Mouse (Mus musculus): ENCODE measurements at regions not wholly inside any gene's neighbourhood (a gene's known extent, or its start where the extent isn't known, plus 50 kb on each side); places are given as distances from the start of the nearest gene placed in this dataset.

GRCm38 (mm10) chr12:54264893-54265835 lies 61.5 kb upstream of the Egln3 start:
- DNase-seq, result no peak

DNA sequence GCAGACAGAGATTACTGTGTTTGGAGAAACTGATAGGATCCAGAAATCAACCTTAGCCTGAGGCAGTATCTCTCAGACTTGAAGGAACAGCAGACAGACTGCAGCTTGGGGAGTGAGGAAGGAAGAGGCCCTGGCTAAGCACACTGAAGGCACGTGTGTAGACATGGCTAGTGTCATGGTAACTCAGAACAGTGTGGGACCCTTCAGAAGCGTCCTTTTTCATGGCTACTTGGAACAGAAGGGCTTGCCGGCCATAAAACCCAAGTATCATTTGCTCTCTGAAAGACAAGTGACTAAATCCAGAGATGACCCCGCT lies 60.7 kb upstream of the Egln3 start:
- no peak for DNase-seq

GRCm38 (mm10) chr12:54263733-54264417 lies 60.2 kb upstream of the Egln3 start:
- no peak for DNase-seq

DNA sequence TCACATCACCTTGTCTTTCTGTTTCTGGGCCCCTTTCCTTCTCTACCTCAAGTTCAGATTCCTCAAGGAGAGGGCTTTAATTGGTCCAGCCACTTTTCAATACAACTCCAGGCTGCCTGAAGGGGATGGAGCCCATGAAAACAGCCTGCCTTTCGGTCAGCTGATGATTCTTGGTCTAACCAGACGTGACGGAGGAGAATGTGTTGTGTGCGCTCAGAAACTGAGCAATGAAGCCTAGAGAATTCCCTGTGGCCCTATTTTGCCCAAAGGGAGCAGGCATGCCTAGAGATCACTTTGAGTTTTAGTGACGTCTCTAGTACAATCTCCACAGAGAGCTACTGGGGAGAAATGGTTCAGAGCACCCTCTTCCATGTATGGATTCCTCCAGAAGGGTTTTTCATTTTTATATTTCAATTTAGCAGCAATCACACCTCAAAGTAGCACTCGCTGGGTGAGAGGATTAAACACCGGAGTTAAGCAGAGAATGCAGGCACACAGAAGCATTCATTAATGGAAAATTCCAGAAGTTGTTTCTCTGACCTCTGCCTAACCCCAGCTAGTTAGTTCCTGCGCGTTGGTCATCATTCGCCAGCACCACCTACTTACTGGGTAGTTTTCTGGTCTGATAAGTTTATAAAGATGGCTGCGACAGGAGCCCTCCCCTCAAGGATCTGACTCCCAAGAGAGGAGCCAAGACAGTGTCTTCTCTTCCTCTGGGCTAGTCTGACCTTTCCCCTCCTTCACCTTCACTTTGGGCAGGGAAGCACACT lies 58.8 kb upstream of the Egln3 start:
- DNase-seq, result no peak

GRCm38 (mm10) chr12:54261426-54261825 lies 57.8 kb upstream of the Egln3 start:
- no peak for DNase-seq

DNA sequence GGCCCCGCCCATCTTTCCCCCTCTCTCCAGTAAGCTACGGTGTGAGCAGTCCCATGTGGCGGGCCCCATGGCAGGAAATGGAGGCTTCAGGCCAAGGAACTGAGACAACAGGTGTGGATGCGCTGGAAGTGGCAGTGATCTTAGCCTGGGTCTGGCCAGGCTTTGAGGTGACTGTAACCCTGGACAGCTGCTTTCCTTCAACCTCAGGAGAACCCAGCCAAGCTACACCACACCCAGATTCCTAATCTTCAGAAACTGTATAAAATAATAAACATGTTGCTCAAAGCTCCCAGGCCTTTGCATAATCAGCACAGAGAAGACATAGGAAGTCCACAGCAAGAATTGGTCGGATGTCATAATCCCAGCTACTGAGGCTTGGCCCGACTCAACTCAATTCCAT lies 56.8 kb upstream of the Egln3 start:
- no peak for DNase-seq

GRCm38 (mm10) chr12:54257776-54258433 lies 54.2 kb upstream of the Egln3 start:
- DNase-seq, result peak; percentile 12

- DNase-seq, result no peak
Measured at GRCm38 (mm10) chr12:54256506-54257128, 53.0 kb upstream of the Egln3 start.

Measured in cerebellum, adult 8-10 months (tissue).